Mouse (Mus musculus): ENCODE results near the gene Eaf2. TPM values are rescaled to one million over a fixed set of nuclear protein-coding genes. Genes with fewer than 3 reads are reported as not detected.

Eaf2 gene
- total RNA-seq, 2 experiments from 2014 or later, result 0.54 to 0.78 TPM

- DNase-seq, result no peak
- intact Hi-C loops (cut with DNase I), result no loop called here
Observed at GRCm38 (mm10) chr16:36771703-36772102, 103.1 kb downstream of the Eaf2 start.

DNA sequence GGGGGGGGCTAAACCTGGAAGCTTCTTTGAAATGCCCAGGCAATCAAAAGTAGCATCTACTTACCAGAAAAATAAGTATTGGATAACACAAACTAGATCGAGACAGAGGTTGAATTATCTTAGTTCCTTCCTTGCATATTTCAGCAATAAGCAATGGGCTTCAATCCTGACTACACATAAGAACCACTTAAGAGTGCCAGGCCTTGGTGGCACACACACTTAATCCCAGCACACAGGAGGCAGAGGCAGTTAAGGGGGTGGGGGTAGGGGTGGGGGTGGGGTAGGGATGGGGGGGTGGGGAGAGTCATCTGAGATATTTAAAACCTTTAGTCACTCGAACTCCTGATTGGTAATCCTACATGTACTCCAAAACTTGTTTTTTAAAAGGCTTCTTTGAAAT is 103.6 kb downstream of the Eaf2 start:
- intact Hi-C loops (cut with DNase I), result no loop called here
- no peak for DNase-seq

GRCm38 (mm10) chr16:36770830-36771229 is 104.0 kb downstream of the Eaf2 start:
- DNase-seq, result no peak

GRCm38 (mm10) chr16:36770191-36770771 is 104.5 kb downstream of the Eaf2 start:
- DNase-seq, result no peak

More at GRCm38 (mm10) chr16:36770830-36771229, 104.0 kb downstream of the Eaf2 start:
- intact Hi-C loops (cut with DNase I), result no loop called here

GRCm38 (mm10) chr16:36751979-36752378 is 122.8 kb downstream of the Eaf2 start:
- intact Hi-C loops (cut with DNase I), result no loop called here

More at GRCm38 (mm10) chr16:36770191-36770771, 104.5 kb downstream of the Eaf2 start:
- intact Hi-C loops (cut with DNase I), result no loop called here

GRCm38 (mm10) chr16:36747767-36748166 is 127.0 kb downstream of the Eaf2 start:
- DNase-seq, result no peak
- intact Hi-C loops (cut with DNase I), result no loop called here

More at GRCm38 (mm10) chr16:36751979-36752378, 122.8 kb downstream of the Eaf2 start:
- DNase-seq, result no peak

GRCm38 (mm10) chr16:36747068-36747467 is 127.7 kb downstream of the Eaf2 start:
- no peak for DNase-seq
- intact Hi-C loops (cut with DNase I), result no loop called here

GRCm38 (mm10) chr16:36743580-36743979 is 131.2 kb downstream of the Eaf2 start:
- intact Hi-C loops (cut with DNase I), result no loop called here
- DNase-seq, result no peak

Small RNA genes within 50 kb of the gene (microRNA-seq; reads per million reads assigned to microRNA genes)
- gene Gm22617 (ENCODE audit: borderline number of aligned reads in 2 of 2), result 0 reads per million in 2 experiments

Other genes with a start within 250 kb of the Eaf2 start
- 1 to 10 TPM; 1.9 to 2.6 TPM for gene Cd86, start 208.9 kb downstream of the Eaf2 start, total RNA-seq (2021)
- gene Ildr1, start 181.0 kb downstream of the Eaf2 start, total RNA-seq (2021), result not detected
- gene Slc15a2, start 90.0 kb downstream of the Eaf2 start, total RNA-seq (2021), result 1 to 10 TPM; 1.4 to 2.8 TPM
- gene Iqcb1, start 46.6 kb downstream of the Eaf2 start, total RNA-seq (2021), result 10 to 100 TPM; 14.3 to 15.2 TPM
- 10 to 100 TPM; 45.5 to 46.8 TPM for gene Golgb1, start 137 bp upstream of the Eaf2 start, total RNA-seq (2021)
- gene Hcls1, start 60.0 kb upstream of the Eaf2 start, total RNA-seq (2021), result 10 to 100 TPM in 1 of 2 experiments, 1 to 10 TPM in 1; 8.2 to 10.8 TPM
- 100 to 1,000 TPM; 159 to 206 TPM for gene Fbxo40, start 115.5 kb upstream of the Eaf2 start, total RNA-seq (2021)
- 1 to 10 TPM; 2.1 to 3.0 TPM for gene Polq, start 136.8 kb upstream of the Eaf2 start, total RNA-seq (2021)

Data from heart, postnatal 36 days (tissue).